Mouse (Mus musculus) embryonic fibroblast, embryonic 13.5 days (primary cell): ENCODE results near the gene Ctbs.

Experiments
- CTCF ChIP-seq: IDR thresholded peaks from 2 replicates; pipeline ENCODE4 v1.5.1; 2011; ENCODE audit warnings: mild to moderate bottlenecking, control low read depth, low read length, moderate library complexity, borderline replicate concordance; ENCODE audit not compliant: insufficient read depth
- POLR2A ChIP-seq: IDR thresholded peaks from 2 replicates; pipeline ENCODE4 v1.6.1; 2011; ENCODE audit warnings: low read depth, mild to moderate bottlenecking, control low read depth, low read length, moderate library complexity

DNA sequence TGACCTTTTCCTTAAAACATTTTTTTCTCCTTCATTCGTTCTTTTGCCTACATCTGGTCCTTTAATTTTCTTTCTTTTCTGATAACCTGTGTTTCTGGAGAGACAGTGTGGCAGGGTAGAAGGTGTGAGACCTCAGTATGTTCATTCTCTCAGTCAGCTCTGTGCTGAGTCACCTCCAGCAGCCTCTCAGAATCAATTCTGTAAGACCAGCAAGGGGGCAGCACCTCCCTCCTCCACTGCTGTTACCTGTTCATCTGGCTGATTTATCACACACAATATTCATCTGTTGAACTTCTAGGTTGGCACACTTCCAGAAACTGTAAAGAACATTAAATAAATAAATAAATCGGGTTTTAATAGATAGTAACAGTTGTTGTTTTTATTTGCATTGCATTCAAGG is 13.3 kb downstream of the Ctbs start:
- no peak for TF ChIP-seq CTCF
- no peak for TF ChIP-seq POLR2A
